Mouse (Mus musculus): ENCODE results near the gene Hps1. TPM values are rescaled to one million over a fixed set of nuclear protein-coding genes. Genes with fewer than 3 reads are reported as not detected.
A peak's percentile ranks its signal among the peaks of the same experiment; 100 is the strongest.

Hps1 gene
- 10 to 100 TPM in 2 of 3 experiments, 1 to 10 TPM in 1; 9.9 to 12.1 (median 10.1) TPM for polyA plus RNA-seq (2017; shearing (Covaris generic))

GRCm38 (mm10) chr19:42779531-42780155 lies at the start of gene Hps1:
Gene Hps1, minus strand, starts transcription at chr19:42779978.
- peak; percentile 91 for ATAC-seq

- no peak for ATAC-seq
These were observed 49.4 kb upstream of the Hps1 start for GRCm38 (mm10) chr19:42829196-42829595.

- ATAC-seq, result no peak
These were observed 48.1 kb upstream of the Hps1 start for GRCm38 (mm10) chr19:42827843-42828242.

GRCm38 (mm10) chr19:42820109-42820508 lies 40.3 kb upstream of the Hps1 start:
- ATAC-seq, result no peak

GRCm38 (mm10) chr19:42817761-42818160 lies 38.0 kb upstream of the Hps1 start:
- ATAC-seq, result no peak

- ATAC-seq, result no peak
These were observed 36.5 kb upstream of the Hps1 start for GRCm38 (mm10) chr19:42816261-42816660.

- no peak for ATAC-seq
These were observed 30.4 kb upstream of the Hps1 start for GRCm38 (mm10) chr19:42810140-42810539.

GRCm38 (mm10) chr19:42809491-42809890 lies 29.7 kb upstream of the Hps1 start:
- no peak for ATAC-seq

GRCm38 (mm10) chr19:42797866-42798265 lies 18.1 kb upstream of the Hps1 start:
- ATAC-seq, result no peak

- no peak for ATAC-seq
These were observed 16.0 kb upstream of the Hps1 start for GRCm38 (mm10) chr19:42795801-42796200.

GRCm38 (mm10) chr19:42794914-42795613 lies 15.3 kb upstream of the Hps1 start:
- ATAC-seq, result no peak

- ATAC-seq, result no peak
These were observed 8.5 kb upstream of the Hps1 start for GRCm38 (mm10) chr19:42788311-42788710.

- no peak for ATAC-seq
These were observed 5.9 kb upstream of the Hps1 start for GRCm38 (mm10) chr19:42785562-42786220.

- ATAC-seq, result no peak
These were observed 5.4 kb upstream of the Hps1 start for GRCm38 (mm10) chr19:42785129-42785528.

- ATAC-seq, result peak; percentile 16
These were observed 369 bp upstream of the Hps1 start for GRCm38 (mm10) chr19:42780156-42780538.

- ATAC-seq, result no peak
These were observed 2.0 kb downstream of the Hps1 start for GRCm38 (mm10) chr19:42777801-42778200.

GRCm38 (mm10) chr19:42776813-42777212 lies 3.0 kb downstream of the Hps1 start:
- ATAC-seq, result no peak

- ATAC-seq, result no peak
These were observed 9.5 kb downstream of the Hps1 start for GRCm38 (mm10) chr19:42770141-42770872.

- ATAC-seq, result no peak
These were observed 10.1 kb downstream of the Hps1 start for GRCm38 (mm10) chr19:42769648-42770047.

- no peak for ATAC-seq
These were observed 12.4 kb downstream of the Hps1 start for GRCm38 (mm10) chr19:42767361-42767760.

- ATAC-seq, result no peak
These were observed 15.4 kb downstream of the Hps1 start for GRCm38 (mm10) chr19:42764398-42764797.

GRCm38 (mm10) chr19:42756671-42757070 lies 23.1 kb downstream of the Hps1 start:
- no peak for ATAC-seq
